Mouse (Mus musculus): ENCODE data around the gene Ankzf1. TPM values are rescaled to one million over a fixed set of nuclear protein-coding genes. Genes with fewer than 3 reads are reported as not detected.
A peak's percentile ranks its signal among the peaks of the same experiment; 100 is the strongest.

Ankzf1 gene
- polyA plus RNA-seq, 1 experiment from 2014 or later = 23.0 TPM

GRCm38 (mm10) chr1:75208967-75209678, 17.2 kb downstream of the Ankzf1 start:
- Histone ChIP-seq H3K36me3 (ENCODE audit: control insufficient read depth, insufficient read depth, low read length) (peaks cover 17% of the 10 kb centered on the region), H3K9me3 (ENCODE audit: control insufficient read depth, low read length) (no peaks in the 10 kb centered on the region), H3K27me3 (replicated peaks; ENCODE audit: control insufficient read depth, insufficient read depth, low read length) (no peaks in the 10 kb centered on the region), H3K4me3 (ENCODE audit: low read depth, low read length) (peak overlapping the region; percentile 99), H3K27ac (ENCODE audit: low read depth) (no peak overlapping the region), H3K4me2 (ENCODE audit: low read length) (peak overlapping the region; percentile 98), H3K9ac (ENCODE audit: low read length) (peak overlapping the region; percentile 56), H3K4me1 (replicated peaks; ENCODE audit: control insufficient read depth, insufficient read depth, low read length) (peaks cover 29% of the 10 kb centered on the region)
- DNase-seq (ENCODE audit: low spot score) = peak; percentile 73
- no peak for ATAC-seq (replicated peaks; ENCODE audit: low FRiP score, low TSS enrichment, low read depth)
- WGBS = 10% methylated on average over 34 of the region's 34 CpGs

- Histone ChIP-seq H3K9ac (ENCODE audit: low read length) (peak within 1 kb of the TSS; percentile 93), H3K27ac (ENCODE audit: low read depth) (no peak within 1 kb of the TSS), H3K36me3 (ENCODE audit: control insufficient read depth, insufficient read depth, low read length) (peaks cover 30% of the 10 kb centered on the region), H3K4me1 (replicated peaks; ENCODE audit: control insufficient read depth, insufficient read depth, low read length) (peaks cover 29% of the 10 kb centered on the region), H3K9me3 (ENCODE audit: control insufficient read depth, low read length) (no peaks in the 10 kb centered on the region), H3K4me2 (ENCODE audit: low read length) (peak within 1 kb of the TSS; percentile 98), H3K27me3 (replicated peaks; ENCODE audit: control insufficient read depth, insufficient read depth, low read length) (no peaks in the 10 kb centered on the region), H3K4me3 (ENCODE audit: low read depth, low read length) (peak within 1 kb of the TSS; percentile 99)
- ATAC-seq (replicated peaks; ENCODE audit: low FRiP score, low TSS enrichment, low read depth) = peak; percentile 91
- 5% methylated on average over 42 of the region's 42 CpGs for whole genome bisulfite sequencing
- DNase-seq (ENCODE audit: low spot score) = peak; percentile 99
Observed at GRCm38 (mm10) chr1:75210136-75211087, 18.5 kb downstream of the Ankzf1 start, which contains the start of the genes Glb1l and Stk16. Gene Glb1l (minus strand): TSS chr1:75210813. Gene Stk16 (plus strand): TSS chr1:75210838.

GRCm38 (mm10) chr1:75211141-75211708, 19.3 kb downstream of the Ankzf1 start:
- WGBS = 12% methylated on average over 17 of the region's 17 CpGs
- no peak for DNase-seq (ENCODE audit: low spot score)
- H3K9ac ChIP-seq (ENCODE audit: low read length) = peak overlapping the region; percentile 93
- peaks cover 29% of the 10 kb centered on the region for H3K4me1 ChIP-seq (replicated peaks; ENCODE audit: control insufficient read depth, insufficient read depth, low read length)
- ATAC-seq (replicated peaks; ENCODE audit: low FRiP score, low TSS enrichment, low read depth) = no peak
- H3K4me2 ChIP-seq (ENCODE audit: low read length) = peak overlapping the region; percentile 98
- no peak overlapping the region for H3K27ac ChIP-seq (ENCODE audit: low read depth)
- H3K9me3 ChIP-seq (ENCODE audit: control insufficient read depth, low read length) = no peaks in the 10 kb centered on the region
- H3K4me3 ChIP-seq (ENCODE audit: low read depth, low read length) = peak overlapping the region; percentile 99
- peaks cover 34% of the 10 kb centered on the region for H3K36me3 ChIP-seq (ENCODE audit: control insufficient read depth, insufficient read depth, low read length)
- no peaks in the 10 kb centered on the region for H3K27me3 ChIP-seq (replicated peaks; ENCODE audit: control insufficient read depth, insufficient read depth, low read length)

GRCm38 (mm10) chr1:75212542-75212941, 20.6 kb downstream of the Ankzf1 start:
- no peak for DNase-seq (ENCODE audit: low spot score)
- Histone ChIP-seq H3K27me3 (replicated peaks; ENCODE audit: control insufficient read depth, insufficient read depth, low read length) (peaks cover 2% of the 10 kb centered on the region; the same call in 1 of the 2 replicates), H3K36me3 (ENCODE audit: control insufficient read depth, insufficient read depth, low read length) (peaks cover 34% of the 10 kb centered on the region), H3K9ac (ENCODE audit: low read length) (no peak overlapping the region), H3K9me3 (ENCODE audit: control insufficient read depth, low read length) (no peaks in the 10 kb centered on the region), H3K27ac (ENCODE audit: low read depth) (no peak overlapping the region), H3K4me2 (ENCODE audit: low read length) (no peak overlapping the region), H3K4me3 (ENCODE audit: low read depth, low read length) (no peak overlapping the region), H3K4me1 (replicated peaks; ENCODE audit: control insufficient read depth, insufficient read depth, low read length) (peaks cover 29% of the 10 kb centered on the region)
- ATAC-seq (replicated peaks; ENCODE audit: low FRiP score, low TSS enrichment, low read depth) = no peak
- WGBS = 79% methylated on average over 4 of the region's 4 CpGs

GRCm38 (mm10) chr1:75213096-75213495, 21.1 kb downstream of the Ankzf1 start:
- WGBS = 81% methylated on average over 7 of the region's 7 CpGs
- Histone ChIP-seq H3K36me3 (ENCODE audit: control insufficient read depth, insufficient read depth, low read length) (peaks cover 34% of the 10 kb centered on the region), H3K4me1 (replicated peaks; ENCODE audit: control insufficient read depth, insufficient read depth, low read length) (peaks cover 29% of the 10 kb centered on the region), H3K27me3 (replicated peaks; ENCODE audit: control insufficient read depth, insufficient read depth, low read length) (peaks cover 8% of the 10 kb centered on the region), H3K9me3 (ENCODE audit: control insufficient read depth, low read length) (no peaks in the 10 kb centered on the region), H3K27ac (ENCODE audit: low read depth) (no peak overlapping the region), H3K4me3 (ENCODE audit: low read depth, low read length) (no peak overlapping the region), H3K4me2 (ENCODE audit: low read length) (no peak overlapping the region), H3K9ac (ENCODE audit: low read length) (no peak overlapping the region)
- no peak for ATAC-seq (replicated peaks; ENCODE audit: low FRiP score, low TSS enrichment, low read depth)
- DNase-seq (ENCODE audit: low spot score) = no peak

GRCm38 (mm10) chr1:75214442-75214841, 22.5 kb downstream of the Ankzf1 start:
- ATAC-seq (replicated peaks; ENCODE audit: low FRiP score, low TSS enrichment, low read depth) = no peak
- H3K4me1 ChIP-seq (replicated peaks; ENCODE audit: control insufficient read depth, insufficient read depth, low read length) = peaks cover 26% of the 10 kb centered on the region
- 62% methylated on average over 2 of the region's 2 CpGs for WGBS
- H3K36me3 ChIP-seq (ENCODE audit: control insufficient read depth, insufficient read depth, low read length) = peaks cover 34% of the 10 kb centered on the region
- no peak overlapping the region for H3K9ac ChIP-seq (ENCODE audit: low read length)
- peaks cover 20% of the 10 kb centered on the region for H3K27me3 ChIP-seq (replicated peaks; ENCODE audit: control insufficient read depth, insufficient read depth, low read length)
- H3K4me2 ChIP-seq (ENCODE audit: low read length) = 0 out of 2 replicates have a peak overlapping the region, but pooled peaks have one; percentile 10
- DNase-seq (ENCODE audit: low spot score) = no peak
- H3K4me3 ChIP-seq (ENCODE audit: low read depth, low read length) = no peak overlapping the region
- no peaks in the 10 kb centered on the region for H3K9me3 ChIP-seq (ENCODE audit: control insufficient read depth, low read length)
- H3K27ac ChIP-seq (ENCODE audit: low read depth) = peak overlapping the region; percentile 72

- no peak overlapping the region for H3K27ac ChIP-seq (ENCODE audit: low read depth)
Observed at GRCm38 (mm10) chr1:75214886-75215285, 22.9 kb downstream of the Ankzf1 start.

GRCm38 (mm10) chr1:75215785-75216184, 23.8 kb downstream of the Ankzf1 start:
- no peak overlapping the region for H3K27ac ChIP-seq (ENCODE audit: low read depth)
- WGBS = 93% methylated on average over 9 of the region's 9 CpGs
- no peak overlapping the region for H3K4me3 ChIP-seq (ENCODE audit: low read depth, low read length)
- DNase-seq (ENCODE audit: low spot score) (no peak), ATAC-seq (replicated peaks; ENCODE audit: low FRiP score, low TSS enrichment, low read depth) (no peak)
- peaks cover 22% of the 10 kb centered on the region for H3K4me1 ChIP-seq (replicated peaks; ENCODE audit: control insufficient read depth, insufficient read depth, low read length)
- H3K4me2 ChIP-seq (ENCODE audit: low read length) = no peak overlapping the region
- H3K36me3 ChIP-seq (ENCODE audit: control insufficient read depth, insufficient read depth, low read length) = peaks cover 34% of the 10 kb centered on the region
- no peak overlapping the region for H3K9ac ChIP-seq (ENCODE audit: low read length)
- H3K27me3 ChIP-seq (replicated peaks; ENCODE audit: control insufficient read depth, insufficient read depth, low read length) = peaks cover 33% of the 10 kb centered on the region
- no peaks in the 10 kb centered on the region for H3K9me3 ChIP-seq (ENCODE audit: control insufficient read depth, low read length)

More at GRCm38 (mm10) chr1:75214886-75215285, 22.9 kb downstream of the Ankzf1 start:
- Histone ChIP-seq H3K27me3 (replicated peaks; ENCODE audit: control insufficient read depth, insufficient read depth, low read length) (peaks cover 24% of the 10 kb centered on the region), H3K9me3 (ENCODE audit: control insufficient read depth, low read length) (no peaks in the 10 kb centered on the region), H3K4me1 (replicated peaks; ENCODE audit: control insufficient read depth, insufficient read depth, low read length) (peaks cover 27% of the 10 kb centered on the region), H3K4me2 (ENCODE audit: low read length) (no peak overlapping the region), H3K4me3 (ENCODE audit: low read depth, low read length) (no peak overlapping the region), H3K9ac (ENCODE audit: low read length) (no peak overlapping the region), H3K36me3 (ENCODE audit: control insufficient read depth, insufficient read depth, low read length) (peaks cover 34% of the 10 kb centered on the region)
- 64% methylated on average over 5 of the region's 5 CpGs for WGBS
- ATAC-seq (replicated peaks; ENCODE audit: low FRiP score, low TSS enrichment, low read depth) = no peak
- DNase-seq (ENCODE audit: low spot score) = no peak

Measured in intestine, embryonic 14.5 days (tissue).